Mouse (Mus musculus): ENCODE measurements at regions not wholly inside any gene's neighbourhood (a gene's known extent, or its start where the extent isn't known, plus 50 kb on each side); places are given as distances from the start of the nearest gene placed in this dataset.
A peak's percentile ranks its signal among the peaks of the same experiment; 100 is the strongest.
"Not testable (repeated sequence)": the region's sequence is repeated elsewhere in the genome, so short reads cannot be mapped to it uniquely, and the experiment has no call there.

DNA sequence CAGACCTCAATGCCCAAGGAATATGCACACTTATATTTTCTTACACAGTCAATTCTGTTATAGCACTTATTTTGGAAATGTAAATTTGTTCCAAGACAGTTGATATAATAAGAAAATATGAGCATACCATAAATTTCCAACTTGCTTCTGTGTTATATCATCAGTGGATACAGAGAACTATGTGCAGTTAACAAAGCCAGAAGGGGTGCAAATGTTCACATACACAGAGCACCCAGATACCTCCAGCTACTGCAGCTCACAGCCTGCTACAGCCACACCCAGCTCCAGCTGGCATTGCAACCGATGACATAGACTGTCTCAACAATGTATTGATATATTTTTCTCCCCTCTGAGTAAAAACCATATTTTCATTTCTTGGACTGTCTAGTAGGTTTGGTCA, 785.3 kb downstream of the Cypt12 start:
- H3K27me3 ChIP-seq (replicated peaks; ENCODE audit: low read depth, poor library complexity, severe bottlenecking): no peaks in the 10 kb centered on the region
- no peaks in the 10 kb centered on the region for H3K4me1 ChIP-seq
- no peaks in the 10 kb centered on the region for H3K9me3 ChIP-seq
- no peak overlapping the region for H3K4me3 ChIP-seq
- 89% methylated on average over 1 of the region's 1 CpGs for WGBS
- no peak for DNase-seq (ENCODE audit: low spot score)
- no peaks in the 10 kb centered on the region for H3K36me3 ChIP-seq (replicated peaks)
- no peak overlapping the region for H3K27ac ChIP-seq (replicated peaks)

GRCm38 (mm10) chr3:18738946-18739345, 790.7 kb downstream of the Cypt12 start:
- Histone ChIP-seq H3K27ac (replicated peaks) (no peak overlapping the region), H3K36me3 (replicated peaks) (no peaks in the 10 kb centered on the region), H3K4me3 (no peak overlapping the region), H3K4me1 (no peaks in the 10 kb centered on the region), H3K9me3 (no peaks in the 10 kb centered on the region), H3K27me3 (replicated peaks; ENCODE audit: low read depth, poor library complexity, severe bottlenecking) (no peaks in the 10 kb centered on the region)
- DNase-seq (ENCODE audit: low spot score): no peak

DNA sequence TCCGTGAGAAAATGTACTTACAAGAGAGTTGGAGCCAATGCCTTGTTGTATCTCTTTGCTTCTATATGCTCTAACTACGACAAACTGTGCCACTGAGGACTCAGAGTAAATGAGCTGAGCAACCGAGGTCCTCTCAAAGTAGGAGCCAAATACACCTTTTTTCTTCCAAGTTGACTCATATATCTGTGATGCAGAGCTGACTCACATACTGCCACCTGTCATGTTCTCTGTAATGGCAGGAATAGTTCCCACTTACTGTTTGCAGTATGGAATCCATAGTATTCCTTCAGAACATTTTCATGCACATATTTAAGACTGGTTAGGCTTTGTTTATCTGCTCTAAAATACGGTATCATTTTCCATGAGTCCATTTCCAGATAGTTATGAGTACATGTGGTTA, 792.1 kb downstream of the Cypt12 start:
- Histone ChIP-seq H3K36me3 (replicated peaks) (no peaks in the 10 kb centered on the region), H3K4me1 (no peaks in the 10 kb centered on the region), H3K4me3 (no peak overlapping the region), H3K9me3 (no peaks in the 10 kb centered on the region), H3K27me3 (replicated peaks; ENCODE audit: low read depth, poor library complexity, severe bottlenecking) (no peaks in the 10 kb centered on the region), H3K27ac (replicated peaks) (no peak overlapping the region)
- DNase-seq (ENCODE audit: low spot score): no peak
- 87% methylated on average over 4 of the region's 4 CpGs for WGBS

GRCm38 (mm10) chr3:18743474-18743873, 795.3 kb downstream of the Cypt12 start:
- DNase-seq (ENCODE audit: low spot score): no peak
- Histone ChIP-seq H3K4me3 (no peak overlapping the region), H3K4me1 (no peaks in the 10 kb centered on the region), H3K27ac (replicated peaks) (no peak overlapping the region), H3K27me3 (replicated peaks; ENCODE audit: low read depth, poor library complexity, severe bottlenecking) (no peaks in the 10 kb centered on the region), H3K36me3 (replicated peaks) (no peaks in the 10 kb centered on the region), H3K9me3 (no peaks in the 10 kb centered on the region)
- 97% methylated on average over 2 of the region's 2 CpGs for WGBS

- H3K9me3 ChIP-seq: no peaks in the 10 kb centered on the region
- no peak overlapping the region for H3K27ac ChIP-seq (replicated peaks)
- H3K27me3 ChIP-seq (replicated peaks; ENCODE audit: low read depth, poor library complexity, severe bottlenecking): no peaks in the 10 kb centered on the region
- DNase-seq (ENCODE audit: low spot score): no peak
- WGBS: 83% methylated on average over 3 of the region's 3 CpGs
- H3K4me3 ChIP-seq: no peak overlapping the region
- H3K36me3 ChIP-seq (replicated peaks): no peaks in the 10 kb centered on the region
- H3K4me1 ChIP-seq: no peaks in the 10 kb centered on the region
These were observed 796.0 kb downstream of the Cypt12 start for GRCm38 (mm10) chr3:18744216-18744615.

- H3K4me1 ChIP-seq: no peaks in the 10 kb centered on the region
- H3K36me3 ChIP-seq (replicated peaks): no peaks in the 10 kb centered on the region
- no peak for DNase-seq (ENCODE audit: low spot score)
- no peak overlapping the region for H3K27ac ChIP-seq (replicated peaks)
- no peaks in the 10 kb centered on the region for H3K9me3 ChIP-seq
- no peaks in the 10 kb centered on the region for H3K27me3 ChIP-seq (replicated peaks; ENCODE audit: low read depth, poor library complexity, severe bottlenecking)
- H3K4me3 ChIP-seq: no peak overlapping the region
These were observed 798.0 kb downstream of the Cypt12 start for GRCm38 (mm10) chr3:18746206-18746605.

DNA sequence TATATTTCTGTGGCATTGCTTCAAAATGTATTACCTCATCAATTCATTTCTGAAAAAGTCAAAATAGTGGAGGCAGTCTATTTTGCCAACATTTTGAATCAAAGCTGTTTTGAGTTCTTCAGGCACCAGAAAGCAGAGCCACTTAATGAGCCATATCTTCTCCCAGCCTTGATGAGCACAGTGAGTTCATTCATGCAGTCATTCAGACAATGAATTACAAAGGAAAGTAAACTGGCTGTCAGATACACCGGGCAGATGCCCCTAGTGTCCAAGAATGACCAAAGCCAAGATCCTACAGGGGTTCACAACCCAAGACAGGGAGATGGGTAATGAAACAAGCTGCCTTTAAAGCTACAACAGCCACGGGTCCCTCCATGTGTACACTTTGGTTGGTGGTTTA, 798.7 kb downstream of the Cypt12 start:
- H3K27me3 ChIP-seq (replicated peaks; ENCODE audit: low read depth, poor library complexity, severe bottlenecking): no peaks in the 10 kb centered on the region
- H3K4me1 ChIP-seq: no peaks in the 10 kb centered on the region
- no peaks in the 10 kb centered on the region for H3K36me3 ChIP-seq (replicated peaks)
- H3K9me3 ChIP-seq: no peaks in the 10 kb centered on the region
- H3K27ac ChIP-seq (replicated peaks): no peak overlapping the region
- no peak for DNase-seq (ENCODE audit: low spot score)
- no peak overlapping the region for H3K4me3 ChIP-seq
- WGBS: 54% methylated on average over 2 of the region's 2 CpGs

GRCm38 (mm10) chr3:18751660-18752259, 803.5 kb downstream of the Cypt12 start:
- Histone ChIP-seq H3K27me3 (replicated peaks; ENCODE audit: low read depth, poor library complexity, severe bottlenecking) (no peaks in the 10 kb centered on the region), H3K36me3 (replicated peaks) (no peaks in the 10 kb centered on the region), H3K27ac (replicated peaks) (no peak overlapping the region), H3K4me1 (no peaks in the 10 kb centered on the region), H3K9me3 (no peaks in the 10 kb centered on the region), H3K4me3 (no peak overlapping the region)
- 87% methylated on average over 6 of the region's 6 CpGs for WGBS
- no peak for DNase-seq (ENCODE audit: low spot score)

DNA sequence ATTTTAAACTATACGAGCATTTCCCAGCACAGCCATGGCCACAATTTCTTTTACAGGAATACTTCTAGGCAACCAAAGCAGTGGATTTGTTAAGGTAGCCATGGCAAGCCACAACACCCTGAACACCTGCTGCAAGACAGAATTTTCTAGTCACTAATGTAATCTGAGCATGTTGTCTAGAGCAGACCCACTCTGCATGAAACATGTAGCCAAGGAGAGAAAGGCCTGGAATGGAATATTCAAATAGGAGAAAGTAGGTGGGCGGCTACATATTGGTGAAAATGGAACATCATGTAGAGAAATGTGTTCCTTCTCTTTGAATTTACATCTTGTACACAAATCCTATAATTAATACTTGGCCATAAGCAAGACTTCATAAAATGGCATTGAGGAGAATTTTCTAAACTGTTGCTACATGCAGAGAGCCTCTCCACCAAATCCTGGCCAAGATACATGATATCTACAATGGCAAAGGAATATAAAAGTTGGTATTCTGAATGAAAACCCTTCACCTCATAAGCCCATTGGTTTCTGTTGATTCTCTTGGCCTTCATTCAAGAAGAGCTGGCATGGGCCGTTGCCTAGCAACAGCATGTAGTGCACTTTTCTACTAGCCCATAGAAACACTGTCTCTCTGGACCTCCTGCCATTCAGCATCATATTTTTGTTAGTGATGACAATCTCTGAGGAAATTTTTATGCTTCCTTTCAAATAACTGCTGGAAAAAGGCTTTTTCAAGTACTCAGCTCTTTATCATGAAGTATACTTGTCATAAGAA, 816.3 kb downstream of the Cypt12 start:
- no peak for DNase-seq (ENCODE audit: low spot score)
- H3K4me3 ChIP-seq: no peak overlapping the region
- H3K4me1 ChIP-seq: no peaks in the 10 kb centered on the region
- H3K27me3 ChIP-seq (replicated peaks; ENCODE audit: low read depth, poor library complexity, severe bottlenecking): no peaks in the 10 kb centered on the region
- 89% methylated on average over 3 of the region's 3 CpGs for WGBS
- no peaks in the 10 kb centered on the region for H3K36me3 ChIP-seq (replicated peaks)
- H3K27ac ChIP-seq (replicated peaks): no peak overlapping the region
- no peaks in the 10 kb centered on the region for H3K9me3 ChIP-seq

GRCm38 (mm10) chr3:18778481-18778880, 830.3 kb downstream of the Cypt12 start:
- H3K9me3 ChIP-seq: no peaks in the 10 kb centered on the region
- DNase-seq (ENCODE audit: low spot score): peak; percentile 9
- H3K27ac ChIP-seq (replicated peaks): no peak overlapping the region
- H3K27me3 ChIP-seq (replicated peaks; ENCODE audit: low read depth, poor library complexity, severe bottlenecking): no peaks in the 10 kb centered on the region
- H3K4me1 ChIP-seq: no peaks in the 10 kb centered on the region
- WGBS: 37% methylated on average over 1 of the region's 1 CpGs
- no peaks in the 10 kb centered on the region for H3K36me3 ChIP-seq (replicated peaks)
- H3K4me3 ChIP-seq: no peak overlapping the region

DNA sequence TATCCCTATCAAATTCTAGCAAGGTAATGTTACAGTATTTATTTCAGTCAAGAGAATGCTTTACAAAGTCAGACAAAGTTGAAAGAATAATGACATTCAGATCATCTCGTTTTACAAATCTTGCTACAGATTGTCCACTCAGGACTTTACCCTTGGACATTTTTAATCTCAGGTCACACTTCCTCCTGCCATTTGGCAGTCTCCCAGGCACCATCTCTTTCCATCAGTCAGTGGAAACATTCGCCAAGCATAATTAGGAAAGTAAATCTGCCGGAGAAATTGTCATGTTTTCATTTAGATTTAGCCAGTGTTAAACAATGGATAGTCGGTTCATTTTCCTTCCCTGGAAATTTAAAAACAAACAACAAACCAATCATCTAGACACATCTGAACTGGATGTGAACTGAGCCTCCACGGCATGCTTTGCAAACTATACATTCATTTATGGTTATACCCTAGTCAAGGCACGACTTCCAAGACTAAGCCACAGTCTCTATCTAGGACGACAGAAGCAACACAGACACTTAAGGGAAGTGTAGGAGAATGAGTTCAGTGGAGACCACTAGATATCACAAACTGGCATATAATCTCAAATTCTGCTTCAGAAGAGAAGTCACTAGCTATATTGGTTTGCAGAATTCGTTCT, 839.4 kb downstream of the Cypt12 start:
- no peak for DNase-seq (ENCODE audit: low spot score)
- Histone ChIP-seq H3K27ac (replicated peaks) (no peak overlapping the region), H3K27me3 (replicated peaks; ENCODE audit: low read depth, poor library complexity, severe bottlenecking) (no peaks in the 10 kb centered on the region), H3K9me3 (no peaks in the 10 kb centered on the region), H3K4me3 (no peak overlapping the region), H3K36me3 (replicated peaks) (no peaks in the 10 kb centered on the region), H3K4me1 (no peaks in the 10 kb centered on the region)
- WGBS: 76% methylated on average over 8 of the region's 8 CpGs

GRCm38 (mm10) chr3:18802794-18803193, 825.7 kb downstream of the 1700064H15Rik start:
- Histone ChIP-seq H3K27ac (replicated peaks) (no peak overlapping the region), H3K27me3 (replicated peaks; ENCODE audit: low read depth, poor library complexity, severe bottlenecking) (no peaks in the 10 kb centered on the region), H3K9me3 (no peaks in the 10 kb centered on the region), H3K4me1 (no peaks in the 10 kb centered on the region), H3K36me3 (replicated peaks) (no peaks in the 10 kb centered on the region), H3K4me3 (no peak overlapping the region)
- no peak for DNase-seq (ENCODE audit: low spot score)
- 89% methylated on average over 3 of the region's 3 CpGs for WGBS

DNA sequence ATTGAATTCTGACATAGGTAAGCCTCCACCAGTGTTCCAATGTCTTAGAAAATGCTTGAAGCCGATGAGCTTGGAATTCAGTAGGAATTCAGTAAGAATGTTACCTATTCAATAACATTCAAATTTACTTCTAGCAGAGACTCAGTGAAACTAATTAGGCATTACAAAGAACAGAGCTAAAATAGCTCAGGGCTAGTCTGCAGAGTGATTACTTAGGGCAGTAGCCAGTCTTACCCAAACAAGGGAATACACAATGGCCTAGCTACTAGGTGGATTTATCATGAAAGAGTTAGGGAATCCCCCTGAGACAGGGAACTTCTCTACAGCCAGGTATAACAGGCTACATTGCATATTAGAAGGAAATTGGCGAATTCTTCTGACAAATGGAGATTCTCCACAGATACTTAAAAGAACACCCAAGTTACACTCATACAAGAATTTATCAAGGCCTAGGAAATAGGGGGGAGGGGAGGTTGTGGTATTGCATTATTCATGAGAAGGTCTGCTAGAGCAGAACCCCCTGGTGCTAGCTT, 799.6 kb downstream of the 1700064H15Rik start:
- not testable (repeated sequence) for H3K9me3 ChIP-seq; H3K27ac ChIP-seq (replicated peaks); H3K27me3 ChIP-seq (replicated peaks; ENCODE audit: low read depth, poor library complexity, severe bottlenecking); H3K36me3 ChIP-seq (replicated peaks); H3K4me1 ChIP-seq; H3K4me3 ChIP-seq; DNase-seq (ENCODE audit: low spot score)
- WGBS: 44% methylated on average over 2 of the region's 2 CpGs
